Mouse (Mus musculus) heart, embryonic 13.5 days (tissue): ENCODE measurements around the gene Col4a1. TPM values are rescaled to one million over a fixed set of nuclear protein-coding genes. Genes with fewer than 3 reads are reported as not detected.

Experiments
- ATAC-seq: fragments of 200-750 bp; cut with Nextera tagmentation; 2 replicates; pipeline ENCODE4 v1.8.0; 2017; ENCODE audit warnings: moderate TSS enrichment; ENCODE audit not compliant: insufficient number of reproducible peaks, low FRiP score, low TSS enrichment; ENCODE audit errors: extremely low read depth
- H3K27ac ChIP-seq: fragments of 300-500 bp; sonication (generic); replicated peaks from 2 replicates; pipeline ENCODE4 v1.5.1; 2015; ENCODE audit warnings: moderate library complexity, mild to moderate bottlenecking, inconsistent platforms
- H3K27me3 ChIP-seq: fragments of 300-500 bp; sonication (generic); replicated peaks from 2 replicates; pipeline ENCODE4 v1.6.1; 2015; ENCODE audit warnings: mild to moderate bottlenecking, inconsistent platforms
- H3K36me3 ChIP-seq: fragments of 300-500 bp; sonication (generic); 2 replicates; pipeline ENCODE4 v1.6.1; 2015; ENCODE audit warnings: mild to moderate bottlenecking, inconsistent platforms
- H3K4me1 ChIP-seq: fragments of 300-500 bp; sonication (generic); 2 replicates; pipeline ENCODE4 v1.6.1; 2015; ENCODE audit warnings: inconsistent platforms
- H3K4me2 ChIP-seq: fragments of 300-500 bp; sonication (generic); 2 replicates; pipeline ENCODE4 v1.6.1; 2015; ENCODE audit warnings: inconsistent platforms, mild to moderate bottlenecking, moderate library complexity
- H3K4me3 ChIP-seq: fragments of 300-500 bp; sonication (generic); 2 replicates; pipeline ENCODE4 v1.5.1; 2015; ENCODE audit warnings: moderate library complexity, mild to moderate bottlenecking, inconsistent platforms
- H3K9ac ChIP-seq: fragments of 300-500 bp; sonication (generic); 2 replicates; pipeline ENCODE4 v1.6.1; 2015; ENCODE audit warnings: inconsistent platforms, mild to moderate bottlenecking, moderate library complexity
- H3K9me3 ChIP-seq: fragments of 300-500 bp; sonication (generic); 2 replicates; pipeline ENCODE4 v1.6.1; 2016; ENCODE audit warnings: inconsistent platforms
- WGBS: fragments of 180-500 bp; shearing (Covaris S2); methylation state at CpG from one replicate; pipeline ENCODE4 v1.1.7; 2015; ENCODE audit warnings: mixed read lengths; 5-methylcytosine and 5-hydroxymethylcytosine counted together
- polyA plus RNA-seq: library from polyadenylated mRNA; unstranded; fragments of >200 nt; fragmentation: Nextera tagmentation; extraction: Ambion mirVana; gene quantifications from 2 replicates; pipeline ENCODE4 v1.2.1, GENCODE M21; 2015

The Col4a1 gene
- polyA plus RNA-seq, 1 experiment from 2014 or later, result 164 TPM

GRCm38 (mm10) chr8:11280721-11281268, 31.8 kb downstream of the Col4a1 start:
- peaks cover 9% of the 10 kb centered on the region for H3K36me3 ChIP-seq
- no peak overlapping the region for H3K9ac ChIP-seq
- ATAC-seq, result no peak
- no peak overlapping the region for H3K4me2 ChIP-seq
- no peak overlapping the region for H3K4me3 ChIP-seq
- no peaks in the 10 kb centered on the region for H3K9me3 ChIP-seq
- peaks cover 87% of the 10 kb centered on the region for H3K4me1 ChIP-seq
- no peaks in the 10 kb centered on the region for H3K27me3 ChIP-seq
- no peak overlapping the region for H3K27ac ChIP-seq
- 77% methylated on average over 10 of the region's 10 CpGs for WGBS

DNA sequence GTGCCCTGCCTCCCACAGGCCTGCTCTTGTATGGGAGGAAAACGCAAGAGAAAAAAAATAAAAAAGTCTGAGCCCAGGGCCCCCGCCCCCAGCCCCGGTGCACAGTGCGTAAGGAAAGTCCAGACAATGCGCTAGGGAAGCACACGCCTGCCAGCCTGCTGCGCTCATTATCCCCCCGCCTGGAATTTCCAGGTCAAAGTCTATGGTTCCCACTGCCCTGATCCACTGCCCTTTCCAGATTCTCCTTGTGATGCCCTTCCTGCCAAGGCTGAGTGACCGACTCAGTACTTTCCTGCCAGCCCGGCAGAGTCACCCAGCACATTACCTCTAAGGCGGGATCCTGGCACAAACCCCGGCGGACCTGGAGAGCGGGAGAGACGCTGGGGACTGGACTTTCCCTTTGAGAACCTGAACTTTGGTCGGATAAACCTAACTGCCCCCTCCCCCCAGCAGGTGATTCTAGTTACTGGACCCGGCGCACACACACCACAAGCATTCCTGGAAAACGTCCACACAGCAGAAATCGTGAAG, 33.3 kb downstream of the Col4a1 start:
- no peaks in the 10 kb centered on the region for H3K27me3 ChIP-seq
- H3K4me1 ChIP-seq, result peaks cover 93% of the 10 kb centered on the region
- H3K9me3 ChIP-seq, result no peaks in the 10 kb centered on the region
- H3K27ac ChIP-seq, result peak overlapping the region; percentile 62
- peak overlapping the region; percentile 24 for H3K9ac ChIP-seq
- no peak overlapping the region for H3K4me3 ChIP-seq
- no peak for ATAC-seq
- H3K4me2 ChIP-seq, result peak overlapping the region; percentile 40
- H3K36me3 ChIP-seq, result peaks cover 9% of the 10 kb centered on the region
- 50% methylated on average over 20 of the region's 20 CpGs for WGBS

DNA sequence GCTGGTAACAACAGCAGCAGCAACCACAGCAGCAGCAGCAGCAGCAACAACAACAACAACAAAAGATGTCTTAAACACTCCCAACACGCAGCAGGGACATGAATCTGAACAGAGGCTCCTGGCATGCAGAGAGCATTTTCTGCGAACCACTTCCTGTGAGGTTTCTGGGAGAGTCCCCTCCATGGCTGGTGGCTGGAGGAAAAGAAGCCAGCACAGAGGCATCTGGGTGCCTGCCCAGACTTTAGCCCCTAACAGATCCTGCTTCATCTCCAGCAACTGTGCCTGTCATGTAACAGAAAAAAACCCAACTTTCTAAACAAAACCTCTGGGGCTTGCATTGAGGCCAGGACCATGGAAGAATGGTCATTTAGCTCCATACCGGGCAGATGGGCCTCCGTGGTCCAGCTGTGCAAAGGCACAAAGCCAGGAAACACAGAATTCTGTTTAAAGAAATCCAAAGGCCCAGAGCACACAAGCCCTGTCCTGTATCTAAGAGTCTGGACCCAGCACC, 34.5 kb downstream of the Col4a1 start:
- Histone ChIP-seq H3K4me2 (no peak overlapping the region), H3K4me1 (peaks cover 93% of the 10 kb centered on the region), H3K9ac (peak overlapping the region; percentile 60), H3K27me3 (no peaks in the 10 kb centered on the region), H3K9me3 (no peaks in the 10 kb centered on the region), H3K4me3 (no peak overlapping the region), H3K36me3 (peaks cover 9% of the 10 kb centered on the region), H3K27ac (peak overlapping the region; percentile 76)
- ATAC-seq, result no peak
- WGBS, result 42% methylated on average over 4 of the region's 4 CpGs

- WGBS, result 72% methylated on average over 3 of the region's 3 CpGs
- H3K9ac ChIP-seq, result no peak overlapping the region
- no peaks in the 10 kb centered on the region for H3K9me3 ChIP-seq
- H3K4me1 ChIP-seq, result peaks cover 93% of the 10 kb centered on the region
- peaks cover 9% of the 10 kb centered on the region for H3K36me3 ChIP-seq
- no peak overlapping the region for H3K4me3 ChIP-seq
- H3K27me3 ChIP-seq, result no peaks in the 10 kb centered on the region
- peak overlapping the region; percentile 76 for H3K27ac ChIP-seq
- H3K4me2 ChIP-seq, result no peak overlapping the region
- ATAC-seq, result no peak
Observed at GRCm38 (mm10) chr8:11277602-11278051, 35.0 kb downstream of the Col4a1 start.

GRCm38 (mm10) chr8:11276286-11276685, 36.3 kb downstream of the Col4a1 start:
- no peak overlapping the region for H3K9ac ChIP-seq
- no peak overlapping the region for H3K4me3 ChIP-seq
- H3K4me2 ChIP-seq, result no peak overlapping the region
- no peaks in the 10 kb centered on the region for H3K9me3 ChIP-seq
- 65% methylated on average over 6 of the region's 6 CpGs for WGBS
- H3K27me3 ChIP-seq, result no peaks in the 10 kb centered on the region
- H3K27ac ChIP-seq, result peak overlapping the region; percentile 73; the same call in 1 of the 2 replicates
- H3K4me1 ChIP-seq, result peaks cover 99% of the 10 kb centered on the region
- ATAC-seq, result no peak
- peaks cover 3% of the 10 kb centered on the region; the same call in 1 of the 2 replicates for H3K36me3 ChIP-seq

DNA sequence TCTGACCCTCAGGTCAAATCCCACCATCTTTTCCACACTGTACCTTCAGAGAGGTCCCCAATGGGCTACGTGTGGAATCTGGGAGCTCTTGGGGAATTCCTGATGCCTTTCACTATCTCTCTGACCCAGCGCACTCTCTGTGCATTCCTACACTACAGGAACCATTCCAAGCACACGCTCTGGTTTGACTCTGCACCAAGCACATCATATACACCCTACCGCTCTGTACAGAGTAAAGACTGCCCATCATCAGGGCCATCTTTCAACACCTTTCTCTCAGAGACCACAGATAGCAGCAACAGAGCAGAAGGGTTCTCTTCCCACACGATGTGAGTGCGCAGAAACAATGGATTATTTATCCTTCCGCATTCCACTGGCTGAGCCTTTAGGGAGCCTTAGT, 38.2 kb downstream of the Col4a1 start:
- Histone ChIP-seq H3K36me3 (peaks cover 4% of the 10 kb centered on the region; the same call in 1 of the 2 replicates), H3K4me1 (peaks cover 95% of the 10 kb centered on the region), H3K4me3 (no peak overlapping the region), H3K4me2 (peak overlapping the region; percentile 52), H3K9me3 (no peaks in the 10 kb centered on the region), H3K27me3 (no peaks in the 10 kb centered on the region), H3K9ac (no peak overlapping the region), H3K27ac (peak overlapping the region; percentile 73)
- WGBS, result 18% methylated on average over 7 of the region's 7 CpGs
- ATAC-seq, result peak; percentile 42; the same call in 1 of the 2 replicates

DNA sequence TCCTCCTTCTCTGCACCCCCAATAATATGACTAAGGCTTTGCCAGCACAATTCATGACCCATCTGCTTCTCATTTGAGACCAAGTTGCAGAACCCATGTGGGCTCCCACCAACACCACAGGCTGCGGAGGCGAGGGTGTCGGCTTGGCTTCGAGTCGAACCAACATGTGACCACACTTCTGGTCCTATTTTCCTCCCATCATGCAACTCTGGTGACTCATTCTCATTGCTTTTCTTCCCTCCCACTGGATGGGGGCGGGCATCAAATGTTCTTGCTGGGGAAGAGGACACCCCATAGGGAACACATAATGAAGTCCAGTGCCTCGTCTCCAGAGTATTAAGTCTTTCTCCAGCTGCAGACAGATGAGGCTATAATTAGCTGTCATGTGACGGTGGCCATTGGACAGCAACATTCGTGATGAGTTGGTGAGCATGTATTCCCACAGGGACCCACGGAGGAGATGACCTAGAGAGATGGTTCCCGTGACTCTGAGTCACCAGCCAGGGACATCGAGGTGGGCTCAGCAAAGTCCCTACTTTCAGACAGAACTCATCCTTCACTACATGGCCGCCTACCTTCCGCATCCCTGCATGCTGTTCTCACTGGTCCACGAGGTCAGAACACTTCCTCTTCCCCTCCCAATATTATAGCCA, 39.0 kb downstream of the Col4a1 start:
- Histone ChIP-seq H3K4me2 (peak overlapping the region; percentile 52; the same call in 1 of the 2 replicates), H3K4me3 (no peak overlapping the region), H3K27me3 (no peaks in the 10 kb centered on the region), H3K4me1 (peaks cover 95% of the 10 kb centered on the region), H3K36me3 (peaks cover 4% of the 10 kb centered on the region; the same call in 1 of the 2 replicates), H3K9me3 (no peaks in the 10 kb centered on the region), H3K9ac (no peak overlapping the region), H3K27ac (peak overlapping the region; percentile 73)
- ATAC-seq, result no peak
- WGBS, result 70% methylated on average over 15 of the region's 15 CpGs

GRCm38 (mm10) chr8:11272205-11272604, 40.4 kb downstream of the Col4a1 start:
- peak overlapping the region; percentile 73 for H3K27ac ChIP-seq
- peaks cover 95% of the 10 kb centered on the region for H3K4me1 ChIP-seq
- H3K27me3 ChIP-seq, result no peaks in the 10 kb centered on the region
- no peak overlapping the region for H3K4me2 ChIP-seq
- H3K9me3 ChIP-seq, result no peaks in the 10 kb centered on the region
- H3K36me3 ChIP-seq, result peaks cover 4% of the 10 kb centered on the region; the same call in 1 of the 2 replicates
- H3K4me3 ChIP-seq, result no peak overlapping the region
- no peak for ATAC-seq
- 47% methylated on average over 6 of the region's 6 CpGs for WGBS
- H3K9ac ChIP-seq, result no peak overlapping the region; the same call in 1 of the 2 replicates

- Histone ChIP-seq H3K9ac (no peak overlapping the region), H3K36me3 (peaks cover 7% of the 10 kb centered on the region; the same call in 1 of the 2 replicates), H3K9me3 (no peaks in the 10 kb centered on the region), H3K4me3 (no peak overlapping the region), H3K4me1 (peaks cover 94% of the 10 kb centered on the region), H3K4me2 (no peak overlapping the region), H3K27ac (0 out of 2 replicates have a peak overlapping the region, but pooled peaks have one; percentile 73), H3K27me3 (no peaks in the 10 kb centered on the region)
- ATAC-seq, result no peak
- WGBS, result 68% methylated on average over 6 of the region's 6 CpGs
Observed at GRCm38 (mm10) chr8:11270826-11271225, 41.8 kb downstream of the Col4a1 start.

DNA sequence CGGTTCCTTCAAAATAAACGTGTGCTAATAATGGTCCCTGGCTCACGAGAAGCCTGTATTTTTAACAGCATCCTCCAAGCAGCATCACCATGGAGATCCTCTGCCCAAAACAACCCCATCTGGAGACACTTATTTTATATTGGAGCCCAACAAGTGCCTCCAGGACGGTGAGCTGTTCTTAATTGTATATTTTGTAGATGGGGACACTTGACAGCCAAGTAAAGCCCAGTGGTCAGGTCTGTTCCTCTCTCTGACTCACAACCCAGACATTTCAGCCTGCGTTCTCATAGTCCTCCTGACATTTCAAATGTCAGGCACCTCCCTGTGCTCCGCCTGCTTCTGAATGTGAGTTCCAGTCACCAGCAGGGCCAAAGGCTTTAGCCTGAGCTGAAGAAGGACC, 43.9 kb downstream of the Col4a1 start:
- Histone ChIP-seq H3K27me3 (no peaks in the 10 kb centered on the region), H3K4me1 (peaks cover 94% of the 10 kb centered on the region), H3K4me3 (no peak overlapping the region), H3K9ac (no peak overlapping the region), H3K36me3 (peaks cover 19% of the 10 kb centered on the region; the same call in 1 of the 2 replicates), H3K27ac (peak overlapping the region; percentile 24; the same call in 1 of the 2 replicates), H3K4me2 (no peak overlapping the region), H3K9me3 (no peaks in the 10 kb centered on the region)
- no peak for ATAC-seq
- 66% methylated on average over 6 of the region's 6 CpGs for WGBS

DNA sequence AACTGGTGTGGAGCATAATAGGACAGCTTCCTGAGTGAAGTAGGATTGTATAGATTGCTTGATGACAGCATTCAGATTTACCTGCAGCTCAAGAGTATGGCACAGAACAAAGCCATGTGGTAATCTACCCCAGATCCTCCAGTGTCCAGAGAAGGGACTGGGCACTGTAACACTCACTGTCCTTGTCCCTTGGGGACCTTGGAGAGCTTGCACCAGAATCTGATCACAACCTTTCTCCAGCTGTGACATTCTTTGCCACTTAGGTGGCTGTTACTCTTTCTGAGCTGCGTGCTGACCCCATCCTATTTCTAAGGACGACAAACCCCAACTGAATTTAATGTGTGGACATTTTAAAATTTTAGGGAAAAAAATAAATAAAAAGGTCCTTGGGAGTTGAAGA, 46.2 kb downstream of the Col4a1 start:
- ATAC-seq, result no peak
- no peak overlapping the region for H3K4me2 ChIP-seq
- H3K9me3 ChIP-seq, result no peaks in the 10 kb centered on the region
- no peak overlapping the region for H3K4me3 ChIP-seq
- 32% methylated on average over 2 of the region's 2 CpGs for WGBS
- no peak overlapping the region for H3K27ac ChIP-seq
- peaks cover 18% of the 10 kb centered on the region; the same call in 1 of the 2 replicates for H3K36me3 ChIP-seq
- H3K4me1 ChIP-seq, result peaks cover 92% of the 10 kb centered on the region
- H3K27me3 ChIP-seq, result no peaks in the 10 kb centered on the region
- no peak overlapping the region for H3K9ac ChIP-seq
